Mouse (Mus musculus) heart, adult 2 months (tissue): ENCODE data around the gene Upp2.

Experiments
- CTCF ChIP-seq: fragments of 200-600 bp; IDR thresholded peaks from 2 replicates; pipeline ENCODE4 v1.8.1; 2022; ENCODE audit warnings: antibody characterized with exemption, mild to moderate bottlenecking, moderate library complexity
- EP300 ChIP-seq: fragments of 200-500 bp; IDR thresholded peaks from 2 replicates; pipeline ENCODE4 v1.6.1; 2011; ENCODE audit warnings: low read depth, low read length, control low read depth; ENCODE audit not compliant: insufficient read depth
- POLR2A ChIP-seq: fragments of 200-500 bp; IDR thresholded peaks from 2 replicates; pipeline ENCODE4 v1.6.1; 2011; ENCODE audit warnings: mild to moderate bottlenecking, low read depth, low read length, control low read depth; ENCODE audit not compliant: insufficient read depth

- no peak for TF ChIP-seq CTCF
- no peak for TF ChIP-seq EP300
- TF ChIP-seq POLR2A = no peak
Observed at GRCm38 (mm10) chr2:58565267-58565666, 1.8 kb upstream of the Upp2 start.
